Mouse (Mus musculus): ENCODE measurements at regions not wholly inside any gene's neighbourhood (a gene's known extent, or its start where the extent isn't known, plus 50 kb on each side); places are given as distances from the start of the nearest gene placed in this dataset.

- TF ChIP-seq CTCF (IDR thresholded peaks at IDR 0.05; ENCODE audit: low read depth) (no peak), EP300 (IDR thresholded peaks at IDR 0.05; ENCODE audit: low read depth) (no peak)
Observed at GRCm38 (mm10) chr10:118976447-118976846, 106.4 kb upstream of the Dyrk2 start.
